Mouse (Mus musculus) lung, embryonic 16.5 days (tissue): ENCODE data around the gene Pilrb1. TPM values are rescaled to one million over a fixed set of nuclear protein-coding genes. Genes with fewer than 3 reads are reported as not detected.
"Not testable (repeated sequence)": the region's sequence is repeated elsewhere in the genome, so short reads cannot be mapped to it uniquely, and the experiment has no call there.

Source experiments
- ATAC-seq: fragments of 200-750 bp; cut with Nextera tagmentation; 2 replicates; pipeline ENCODE4 v1.8.0; 2017; ENCODE audit warnings: low read depth, mild to moderate bottlenecking, moderate library complexity
- H3K27ac ChIP-seq: fragments of 300-500 bp; sonication (generic); 2 replicates; pipeline ENCODE4 v1.5.1; 2014; ENCODE audit warnings: mild to moderate bottlenecking, control low read depth, low read length
- H3K27me3 ChIP-seq: fragments of 300-500 bp; sonication (generic); 2 replicates; pipeline ENCODE4 v1.6.1; 2014; ENCODE audit warnings: low read depth, low read length, mixed read lengths; ENCODE audit not compliant: control insufficient read depth, insufficient read depth
- H3K36me3 ChIP-seq: fragments of 300-500 bp; sonication (generic); 2 replicates; pipeline ENCODE4 v1.6.1; 2014; ENCODE audit warnings: low read length; ENCODE audit not compliant: control insufficient read depth, insufficient read depth
- H3K4me1 ChIP-seq: fragments of 300-500 bp; sonication (generic); replicated peaks from 2 replicates; pipeline ENCODE4 v1.6.1; 2014; ENCODE audit warnings: low read length, mixed read lengths; ENCODE audit not compliant: control insufficient read depth, insufficient read depth
- H3K4me2 ChIP-seq: fragments of 300-500 bp; sonication (generic); 2 replicates; pipeline ENCODE4 v1.6.1; 2014; ENCODE audit warnings: low read depth, low read length, control low read depth
- H3K4me3 ChIP-seq: fragments of 300-500 bp; sonication (generic); 2 replicates; pipeline ENCODE4 v1.5.1; 2014; ENCODE audit warnings: mild to moderate bottlenecking, low read length, control low read depth
- H3K9ac ChIP-seq: fragments of 300-500 bp; sonication (generic); 2 replicates; pipeline ENCODE4 v1.6.1; 2014; ENCODE audit warnings: low read length, control low read depth
- H3K9me3 ChIP-seq: fragments of 300-500 bp; sonication (generic); 2 replicates; pipeline ENCODE4 v1.6.1; 2016; ENCODE audit warnings: low read length; ENCODE audit not compliant: control insufficient read depth
- WGBS: fragments of 180-500 bp; shearing (Covaris S2); extraction: QIAGEN DNeasy Blood & Tissue Kit; methylation state at CpG from one replicate; pipeline ENCODE4 v1.1.7; 2014; 5-methylcytosine and 5-hydroxymethylcytosine counted together
- polyA plus RNA-seq: library from polyadenylated mRNA; unstranded; fragments of >200 nt; fragmentation: Nextera tagmentation; extraction: Ambion mirVana; gene quantifications from 2 replicates; pipeline ENCODE4 v1.2.1, GENCODE M21; 2015

Pilrb1 gene
- 1.1 and 1.8 TPM in 2 replicates for polyA plus RNA-seq

DNA sequence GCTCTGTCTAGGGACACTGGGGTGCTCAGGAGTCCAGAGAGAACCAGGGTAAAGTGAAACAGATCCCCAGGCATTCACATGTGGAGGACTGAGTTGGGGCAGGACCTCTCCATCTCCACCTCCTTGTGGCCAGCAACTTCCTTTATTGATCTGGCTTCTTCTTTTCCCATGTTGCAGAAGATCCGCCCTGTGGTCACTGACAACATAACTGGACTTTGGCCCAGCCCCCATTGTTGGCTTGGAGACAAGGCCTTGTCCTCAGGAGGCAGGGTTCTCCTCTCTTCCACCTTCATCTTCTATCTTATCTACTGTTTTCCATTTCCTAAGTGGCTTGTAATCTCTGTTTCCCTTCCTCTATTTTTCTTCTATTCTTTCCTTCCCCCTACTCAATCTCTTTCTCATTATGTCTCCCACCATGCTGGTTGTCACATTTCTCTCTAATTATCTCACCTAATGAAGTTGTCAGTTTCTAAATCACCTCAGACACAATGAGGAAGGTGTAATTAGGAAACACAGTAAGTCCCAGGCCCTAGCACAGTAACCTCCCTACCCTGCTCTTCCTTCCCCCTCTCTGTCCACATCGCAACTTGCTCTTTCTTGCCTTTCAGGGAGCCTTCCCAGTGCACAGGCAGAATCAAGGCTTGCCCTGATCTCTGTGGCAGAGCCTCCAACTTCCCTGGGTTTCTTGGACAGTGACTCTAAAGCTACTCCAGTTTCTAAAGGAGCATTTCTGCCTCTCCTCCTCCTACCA, at the start of gene Pilrb1:
Gene Pilrb1 (minus strand): TSS at position 147 of the 751 bp plus-strand sequence.
- not testable (repeated sequence) for H3K9me3 ChIP-seq, ATAC-seq, H3K4me2 ChIP-seq, H3K4me3 ChIP-seq, H3K9ac ChIP-seq, H3K27ac ChIP-seq, H3K27me3 ChIP-seq, H3K4me1 ChIP-seq, H3K36me3 ChIP-seq
- WGBS = 73% methylated on average over 2 of the region's 2 CpGs

- ATAC-seq = no peak
- no peaks in the 10 kb centered on the region for H3K4me1 ChIP-seq
- no peak overlapping the region for H3K9ac ChIP-seq
- H3K9me3 ChIP-seq = no peaks in the 10 kb centered on the region
- H3K27ac ChIP-seq = no peak overlapping the region
- H3K36me3 ChIP-seq = no peaks in the 10 kb centered on the region
- 48% methylated on average over 1 of the region's 1 CpGs for WGBS
- H3K27me3 ChIP-seq = no peaks in the 10 kb centered on the region
- H3K4me2 ChIP-seq = no peak overlapping the region
- no peak overlapping the region for H3K4me3 ChIP-seq
These were observed 39.9 kb upstream of the Pilrb1 start for GRCm38 (mm10) chr5:137897812-137898211.

DNA sequence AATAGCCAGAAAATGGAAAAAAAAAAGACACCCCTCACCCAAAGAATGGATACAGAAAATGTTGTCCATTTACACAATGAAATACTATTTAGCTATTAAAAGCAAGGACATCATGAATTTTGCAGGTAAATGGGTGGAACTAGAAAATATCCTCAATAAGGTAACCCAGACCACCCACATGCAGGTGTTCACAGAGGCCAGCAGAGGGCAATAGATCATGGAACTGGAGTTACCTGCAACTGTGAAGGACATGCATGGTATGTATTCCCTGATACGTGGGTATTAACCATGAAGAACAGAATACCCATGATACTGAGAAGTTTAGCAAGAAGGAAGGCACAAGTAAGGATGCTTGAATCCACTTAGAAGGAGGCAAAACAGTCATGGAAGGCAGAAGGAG, 35.0 kb upstream of the Pilrb1 start:
- no peak overlapping the region for H3K9ac ChIP-seq
- no peaks in the 10 kb centered on the region for H3K4me1 ChIP-seq
- H3K27ac ChIP-seq = no peak overlapping the region
- H3K9me3 ChIP-seq = no peaks in the 10 kb centered on the region
- no peaks in the 10 kb centered on the region for H3K36me3 ChIP-seq
- H3K4me2 ChIP-seq = no peak overlapping the region
- ATAC-seq = no peak
- WGBS = 52% methylated on average over 1 of the region's 1 CpGs
- H3K27me3 ChIP-seq = no peaks in the 10 kb centered on the region
- H3K4me3 ChIP-seq = no peak overlapping the region

- H3K36me3 ChIP-seq = no peaks in the 10 kb centered on the region
These were observed 29.8 kb upstream of the Pilrb1 start for GRCm38 (mm10) chr5:137887666-137888065.

DNA sequence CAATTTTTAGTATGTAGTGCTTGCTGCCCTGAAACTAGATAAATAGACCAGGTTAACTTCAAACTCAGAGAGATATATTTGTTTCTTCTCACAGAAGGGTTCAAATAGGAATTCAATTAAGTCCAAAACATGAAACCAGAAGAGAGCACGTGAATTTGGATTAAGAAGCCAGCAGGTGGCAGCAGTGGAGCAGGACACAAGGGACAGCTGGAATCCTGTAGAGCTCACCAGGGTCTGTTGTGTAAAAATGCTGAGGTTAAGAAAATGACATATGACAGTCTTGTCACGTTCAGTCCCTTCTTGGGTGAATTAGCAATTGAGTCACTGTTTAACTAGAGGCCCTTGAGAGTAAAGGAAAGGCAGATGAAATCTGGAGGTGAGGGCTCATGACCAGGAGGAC, 28.0 kb upstream of the Pilrb1 start:
- Histone ChIP-seq H3K4me3 (no peak overlapping the region), H3K27me3 (no peaks in the 10 kb centered on the region), H3K4me2 (no peak overlapping the region), H3K36me3 (no peaks in the 10 kb centered on the region), H3K4me1 (no peaks in the 10 kb centered on the region), H3K27ac (no peak overlapping the region), H3K9me3 (no peaks in the 10 kb centered on the region), H3K9ac (no peak overlapping the region)
- ATAC-seq = peak; percentile 70
- 0% methylated on average over 2 of the region's 2 CpGs for WGBS

More at GRCm38 (mm10) chr5:137887666-137888065, 29.8 kb upstream of the Pilrb1 start:
- H3K9ac ChIP-seq = no peak overlapping the region
- ATAC-seq = no peak
- no peak overlapping the region for H3K27ac ChIP-seq
- H3K4me3 ChIP-seq = no peak overlapping the region
- H3K9me3 ChIP-seq = no peaks in the 10 kb centered on the region
- no peaks in the 10 kb centered on the region for H3K4me1 ChIP-seq
- H3K4me2 ChIP-seq = no peak overlapping the region
- 80% methylated on average over 1 of the region's 1 CpGs for WGBS
- no peaks in the 10 kb centered on the region for H3K27me3 ChIP-seq

GRCm38 (mm10) chr5:137883345-137883744, 25.4 kb upstream of the Pilrb1 start:
- Histone ChIP-seq H3K27ac (no peak overlapping the region), H3K4me3 (no peak overlapping the region), H3K27me3 (no peaks in the 10 kb centered on the region), H3K4me2 (no peak overlapping the region), H3K9me3 (no peaks in the 10 kb centered on the region), H3K9ac (no peak overlapping the region), H3K36me3 (no peaks in the 10 kb centered on the region), H3K4me1 (no peaks in the 10 kb centered on the region)
- ATAC-seq = no peak
- WGBS = 66% methylated on average over 3 of the region's 3 CpGs

- H3K4me2 ChIP-seq = no peak overlapping the region
- H3K9me3 ChIP-seq = no peaks in the 10 kb centered on the region
- H3K4me1 ChIP-seq = no peaks in the 10 kb centered on the region
- H3K36me3 ChIP-seq = no peaks in the 10 kb centered on the region
- ATAC-seq = no peak
- no peak overlapping the region for H3K4me3 ChIP-seq
- no peak overlapping the region for H3K27ac ChIP-seq
- no peak overlapping the region for H3K9ac ChIP-seq
- WGBS = 75% methylated on average over 4 of the region's 4 CpGs
- no peaks in the 10 kb centered on the region for H3K27me3 ChIP-seq
These were observed 25.0 kb upstream of the Pilrb1 start for GRCm38 (mm10) chr5:137882922-137883321.

DNA sequence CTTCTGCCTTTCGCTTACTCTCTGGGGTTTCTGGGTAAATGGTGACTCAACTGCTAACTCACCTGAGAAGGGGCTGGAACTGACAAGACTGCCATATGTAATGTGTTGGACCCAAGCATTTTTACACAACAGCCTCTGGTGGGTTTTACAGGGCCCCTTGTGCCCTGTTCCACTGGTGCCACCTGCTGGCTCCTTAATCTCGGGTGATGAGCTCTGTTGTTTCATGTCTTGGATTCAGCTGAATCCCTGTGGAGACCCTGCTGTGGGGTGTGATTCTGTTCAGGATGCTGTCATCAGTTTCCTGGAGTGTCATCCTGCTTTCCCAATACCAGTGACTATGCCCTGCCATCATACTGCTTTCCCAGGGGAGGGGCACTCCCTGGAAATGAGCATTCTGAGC, 20.0 kb upstream of the Pilrb1 start:
- H3K4me1 ChIP-seq = no peaks in the 10 kb centered on the region
- H3K9ac ChIP-seq = no peak overlapping the region
- H3K27me3 ChIP-seq = no peaks in the 10 kb centered on the region
- WGBS = 56% methylated on average over 2 of the region's 2 CpGs
- no peak for ATAC-seq
- H3K9me3 ChIP-seq = no peaks in the 10 kb centered on the region
- H3K36me3 ChIP-seq = no peaks in the 10 kb centered on the region
- no peak overlapping the region for H3K4me3 ChIP-seq
- H3K27ac ChIP-seq = no peak overlapping the region
- H3K4me2 ChIP-seq = no peak overlapping the region

DNA sequence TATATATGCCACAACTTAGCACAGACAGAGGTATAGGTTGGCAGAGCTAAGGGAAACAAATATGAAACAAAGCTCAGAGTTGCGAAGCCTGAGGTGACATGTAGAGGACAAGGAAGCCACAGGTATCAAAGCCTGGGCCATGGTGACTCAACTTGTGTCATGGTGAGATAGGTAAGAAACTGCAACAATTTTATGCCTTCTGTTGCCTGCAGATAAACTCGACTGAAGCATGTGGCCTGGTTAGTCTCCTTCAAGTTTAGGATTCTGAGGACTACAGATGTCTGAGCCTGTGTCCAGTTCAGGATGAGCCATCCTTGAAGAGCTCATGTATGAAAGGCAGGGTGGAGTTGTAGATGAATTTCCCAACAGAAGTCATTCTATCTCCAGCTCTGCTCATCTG, 17.1 kb upstream of the Pilrb1 start:
- Histone ChIP-seq H3K9me3 (no peaks in the 10 kb centered on the region), H3K4me3 (no peak overlapping the region), H3K4me1 (no peaks in the 10 kb centered on the region), H3K9ac (no peak overlapping the region), H3K36me3 (no peaks in the 10 kb centered on the region), H3K27ac (no peak overlapping the region), H3K27me3 (no peaks in the 10 kb centered on the region), H3K4me2 (no peak overlapping the region)
- ATAC-seq = no peak
- WGBS = 66% methylated on average over 2 of the region's 2 CpGs

DNA sequence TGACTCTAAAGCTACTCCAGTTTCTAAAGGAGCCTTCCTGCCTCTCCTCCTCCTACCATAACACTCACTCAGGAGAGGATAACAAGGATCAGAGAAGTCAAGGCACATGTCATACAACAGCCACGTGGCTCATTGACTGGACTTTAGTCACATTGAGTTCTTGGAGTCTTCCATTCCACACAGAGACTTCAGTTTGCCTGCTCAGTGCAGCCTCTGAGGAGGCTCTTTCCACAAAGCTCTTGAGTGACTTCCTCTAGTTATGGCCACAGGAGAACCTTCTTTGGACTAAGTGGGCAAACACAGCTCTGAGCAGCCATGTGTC, 14.4 kb upstream of the Pilrb1 start:
- H3K9ac ChIP-seq, H3K4me3 ChIP-seq, H3K27ac ChIP-seq, H3K27me3 ChIP-seq, H3K4me2 ChIP-seq, H3K4me1 ChIP-seq, ATAC-seq, H3K9me3 ChIP-seq, H3K36me3 ChIP-seq: not testable (repeated sequence)
- 29% methylated on average over 1 of the region's 1 CpGs for WGBS
